Mouse (Mus musculus): ENCODE data around the gene Usp6nl. TPM values are rescaled to one million over a fixed set of nuclear protein-coding genes. Genes with fewer than 3 reads are reported as not detected.

Gene Usp6nl
- total RNA-seq, 1 experiment from 2014 or later = 24.0 TPM

- ATAC-seq (replicated peaks; ENCODE audit: low read depth, poor library complexity, severe bottlenecking) = no peak; the same call in 1 of the 2 replicates
Observed at GRCm38 (mm10) chr2:6459282-6460047, 137.0 kb downstream of the Usp6nl start.

GRCm38 (mm10) chr2:6462306-6462705 is 139.8 kb downstream of the Usp6nl start:
- no peak for ATAC-seq (replicated peaks; ENCODE audit: low read depth, poor library complexity, severe bottlenecking)

GRCm38 (mm10) chr2:6463772-6464661 is 141.6 kb downstream of the Usp6nl start:
- ATAC-seq (replicated peaks; ENCODE audit: low read depth, poor library complexity, severe bottlenecking) = no peak

GRCm38 (mm10) chr2:6466396-6466795 is 143.9 kb downstream of the Usp6nl start:
- no peak for ATAC-seq (replicated peaks; ENCODE audit: low read depth, poor library complexity, severe bottlenecking)

- ATAC-seq (replicated peaks; ENCODE audit: low read depth, poor library complexity, severe bottlenecking) = no peak
Observed at GRCm38 (mm10) chr2:6467318-6467717, 144.9 kb downstream of the Usp6nl start.

GRCm38 (mm10) chr2:6469164-6469563 is 146.7 kb downstream of the Usp6nl start:
- ATAC-seq (replicated peaks; ENCODE audit: low read depth, poor library complexity, severe bottlenecking) = peak; percentile 82

GRCm38 (mm10) chr2:6471110-6471611 is 148.7 kb downstream of the Usp6nl start:
- ATAC-seq (replicated peaks; ENCODE audit: low read depth, poor library complexity, severe bottlenecking) = peak; percentile 53

- ATAC-seq (replicated peaks; ENCODE audit: low read depth, poor library complexity, severe bottlenecking) = no peak
Observed at GRCm38 (mm10) chr2:6473829-6474228, 151.4 kb downstream of the Usp6nl start.

- no peak for ATAC-seq (replicated peaks; ENCODE audit: low read depth, poor library complexity, severe bottlenecking)
Observed at GRCm38 (mm10) chr2:6477884-6478283, 155.4 kb downstream of the Usp6nl start.

GRCm38 (mm10) chr2:6478361-6478965 is 156.0 kb downstream of the Usp6nl start:
- peak; percentile 79 for ATAC-seq (replicated peaks; ENCODE audit: low read depth, poor library complexity, severe bottlenecking)

- peak; percentile 43 for ATAC-seq (replicated peaks; ENCODE audit: low read depth, poor library complexity, severe bottlenecking)
Observed at GRCm38 (mm10) chr2:6478966-6479391, 156.5 kb downstream of the Usp6nl start.

- ATAC-seq (replicated peaks; ENCODE audit: low read depth, poor library complexity, severe bottlenecking) = no peak
Observed at GRCm38 (mm10) chr2:6479620-6480019, 157.2 kb downstream of the Usp6nl start.

- no peak for ATAC-seq (replicated peaks; ENCODE audit: low read depth, poor library complexity, severe bottlenecking)
Observed at GRCm38 (mm10) chr2:6481966-6482365, 159.5 kb downstream of the Usp6nl start.

- ATAC-seq (replicated peaks; ENCODE audit: low read depth, poor library complexity, severe bottlenecking) = no peak
Observed at GRCm38 (mm10) chr2:6482411-6482810, 159.9 kb downstream of the Usp6nl start.

- ATAC-seq (replicated peaks; ENCODE audit: low read depth, poor library complexity, severe bottlenecking) = peak; percentile 50
Observed at GRCm38 (mm10) chr2:6483081-6483992, 160.9 kb downstream of the Usp6nl start.

GRCm38 (mm10) chr2:6484179-6484578 is 161.7 kb downstream of the Usp6nl start:
- no peak for ATAC-seq (replicated peaks; ENCODE audit: low read depth, poor library complexity, severe bottlenecking)

GRCm38 (mm10) chr2:6487566-6488488 is 165.4 kb downstream of the Usp6nl start:
- ATAC-seq (replicated peaks; ENCODE audit: low read depth, poor library complexity, severe bottlenecking) = no peak

- no peak for ATAC-seq (replicated peaks; ENCODE audit: low read depth, poor library complexity, severe bottlenecking)
Observed at GRCm38 (mm10) chr2:6488489-6489056, 166.1 kb downstream of the Usp6nl start.
